Mouse (Mus musculus): ENCODE data around the gene Rrp36.

The Rrp36 gene

GRCm38 (mm10) chr17:46618394-46618768 lies 55.8 kb downstream of the Rrp36 start:
- DNase-seq (ENCODE audit: low spot score in 2 of 2) = no peak

- no peak for DNase-seq (ENCODE audit: low spot score in 2 of 2)
Measured at GRCm38 (mm10) chr17:46617799-46618198, 56.4 kb downstream of the Rrp36 start.

Measured in cerebellum, postnatal 4 days (tissue).